Mouse (Mus musculus) R1 (cell line): ENCODE data around the gene Dynlrb1.
A peak's percentile ranks its signal among the peaks of the same experiment; 100 is the strongest.

ENCODE experiments used
- DNase-seq: peaks from one replicate; pipeline ENCODE4 v3.0.0-alpha.2; 2018; ENCODE audit warnings: low read depth, low spot score

Gene Dynlrb1

DNA sequence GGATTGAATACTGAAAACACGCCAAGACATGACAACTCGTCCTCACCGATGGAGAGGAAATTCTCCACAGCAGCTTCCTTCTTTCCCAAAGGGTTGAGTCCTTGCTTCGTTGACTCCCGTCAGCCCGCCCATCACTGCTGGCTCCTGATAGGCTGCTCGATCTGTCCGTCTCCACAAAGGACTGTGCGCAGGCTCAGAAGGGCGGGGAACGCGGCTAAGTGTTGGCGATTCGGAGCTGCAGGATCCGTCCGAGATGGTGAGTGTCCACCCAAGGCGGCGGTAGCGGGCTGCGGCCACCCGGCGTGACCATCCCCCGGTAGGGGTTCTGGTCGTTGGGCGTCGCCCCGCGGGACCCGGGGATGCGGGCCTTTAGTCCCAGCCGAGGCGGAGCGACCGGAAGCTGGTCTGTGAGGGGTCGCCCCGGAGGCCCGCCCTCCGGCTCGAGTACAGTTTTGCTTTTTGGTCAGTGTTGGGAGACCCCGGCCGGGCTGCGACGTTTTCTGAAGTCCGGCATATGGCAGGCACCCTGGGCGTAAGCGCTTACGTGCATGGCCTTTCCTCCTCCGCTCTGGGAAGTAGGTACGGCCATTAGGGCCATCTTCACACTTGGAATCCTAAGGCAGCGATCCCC lies at the start of gene Dynlrb1:
Gene Dynlrb1, plus strand, starts transcription at position 172 of the 631 bp plus-strand sequence.
- DNase-seq = peak; percentile 98

DNA sequence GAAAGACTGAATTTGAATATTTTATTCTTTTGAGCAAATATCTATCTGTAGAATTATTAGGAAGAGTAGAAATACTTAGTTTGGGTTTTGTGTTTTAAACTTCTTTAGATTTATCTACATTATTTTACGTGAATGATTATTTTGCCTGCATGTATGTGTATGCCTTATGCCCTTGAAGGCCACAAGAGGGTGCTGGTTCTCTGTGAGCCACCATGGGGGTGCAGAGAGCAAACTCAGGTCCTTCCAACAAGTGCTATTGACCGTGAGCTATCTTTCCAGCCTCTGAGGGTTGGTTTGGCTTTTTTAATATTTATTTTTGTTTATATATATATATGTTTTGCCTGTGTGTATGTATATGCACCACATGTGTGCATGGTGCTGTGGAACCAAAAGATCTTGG lies 28.9 kb upstream of the Dynlrb1 start:
- DNase-seq = no peak

DNA sequence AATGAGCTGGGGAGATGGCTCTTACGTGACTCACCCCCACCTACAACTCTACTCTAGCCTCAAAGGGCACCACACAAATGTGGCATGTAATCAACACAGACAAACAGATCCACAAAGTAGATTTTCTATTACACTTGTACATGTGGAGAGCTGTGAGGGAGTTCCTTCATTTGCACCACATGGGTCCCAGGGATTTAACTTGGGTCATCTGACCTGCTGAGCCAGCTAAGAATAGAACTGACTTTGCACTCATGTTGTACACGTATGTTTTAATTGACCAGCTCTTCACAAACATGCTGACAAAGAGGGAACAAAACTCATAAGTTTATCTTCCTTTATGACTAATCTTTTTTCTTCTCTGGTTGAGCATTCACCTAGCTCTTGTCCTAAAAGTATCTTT lies 13.2 kb upstream of the Dynlrb1 start:
- DNase-seq = no peak

DNA sequence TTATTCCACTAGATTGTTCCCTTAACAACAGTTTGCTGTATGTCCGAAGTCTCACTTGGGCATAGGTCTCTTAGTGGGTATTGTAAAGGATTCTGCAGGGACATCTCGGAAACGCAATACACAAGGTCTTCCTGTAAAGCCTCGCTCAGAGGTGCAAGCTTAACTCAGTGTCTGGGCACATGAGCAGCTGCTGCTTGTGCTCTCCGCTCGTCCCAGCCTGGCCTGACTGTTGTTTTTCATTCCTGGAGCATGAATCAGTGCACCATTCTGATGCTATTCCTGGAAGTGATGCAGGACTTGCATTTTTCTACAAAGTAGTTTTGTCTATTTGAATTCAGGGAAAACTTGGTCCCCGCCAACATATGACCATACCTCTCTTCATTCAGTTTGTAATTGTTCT lies 11.6 kb upstream of the Dynlrb1 start:
- no peak for DNase-seq

DNA sequence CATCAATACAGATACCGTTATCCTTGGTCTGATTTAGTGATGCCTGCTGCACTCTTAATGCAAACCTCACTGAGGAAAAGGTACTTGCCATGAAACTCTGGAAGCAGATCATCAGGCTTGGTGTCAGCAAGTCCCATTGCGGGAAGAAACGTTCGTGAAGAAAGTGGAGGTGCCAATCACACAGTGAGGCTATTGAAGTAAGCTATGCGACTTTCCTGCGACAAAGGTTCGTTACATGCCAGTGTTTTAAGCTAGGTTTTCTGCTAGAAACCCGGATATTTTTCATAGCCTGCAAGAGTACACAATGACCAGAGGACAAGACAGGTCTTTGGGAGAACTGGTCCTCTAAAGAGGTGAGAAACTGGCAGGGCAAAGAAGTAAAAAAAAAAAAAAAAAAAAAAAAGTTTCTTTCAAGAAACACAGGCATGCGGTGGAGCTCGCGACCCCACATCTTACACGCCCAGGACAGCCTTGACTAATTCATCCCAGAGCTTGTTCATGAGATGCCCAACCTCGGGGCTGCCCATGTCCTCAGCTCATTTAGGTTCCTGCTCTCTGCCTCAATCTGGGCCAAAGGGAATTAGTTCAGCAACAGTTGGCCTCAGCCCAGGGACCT lies 479 bp upstream of the Dynlrb1 start:
- no peak for DNase-seq

DNA sequence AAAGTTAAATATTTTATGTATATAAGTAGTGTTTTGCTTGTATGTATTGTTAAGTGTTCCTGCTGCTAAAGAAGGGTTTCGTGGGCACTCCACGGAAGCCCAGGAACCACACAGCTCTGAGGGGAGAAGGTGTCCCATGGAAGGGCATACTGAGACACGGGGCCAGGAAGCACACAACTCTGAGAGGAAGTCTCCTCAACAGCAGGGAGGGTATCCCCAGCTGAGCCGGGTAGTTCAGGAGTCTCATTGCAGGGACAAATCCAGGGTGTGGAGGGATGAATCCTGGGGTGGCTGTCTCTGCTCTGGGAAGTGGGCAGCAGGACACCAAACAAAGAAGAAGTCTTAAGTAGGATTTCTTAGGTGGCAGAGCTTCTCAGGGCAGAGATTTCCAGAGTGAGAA lies 943 bp downstream of the Dynlrb1 start:
- DNase-seq = peak; percentile 16

DNA sequence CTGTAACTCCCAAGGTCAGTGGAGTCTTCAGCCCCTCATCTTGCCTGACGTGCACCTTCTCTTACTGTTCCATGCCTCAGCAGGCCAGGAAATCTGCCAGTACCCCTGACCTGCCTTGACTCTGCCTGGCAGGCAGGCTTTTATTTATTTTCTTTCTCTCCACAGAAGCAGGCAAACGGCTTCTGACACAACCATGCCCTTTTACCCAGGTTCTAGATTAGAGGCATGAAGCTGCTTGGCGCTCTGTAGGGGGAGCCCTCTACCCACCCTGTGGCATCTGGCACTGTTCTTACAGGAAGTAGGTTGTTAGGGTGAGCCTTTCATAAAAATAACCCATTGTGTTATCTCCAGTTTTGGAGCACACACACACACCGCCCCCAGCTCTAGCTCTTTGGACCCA lies 4.6 kb downstream of the Dynlrb1 start:
- DNase-seq = peak; percentile 23

DNA sequence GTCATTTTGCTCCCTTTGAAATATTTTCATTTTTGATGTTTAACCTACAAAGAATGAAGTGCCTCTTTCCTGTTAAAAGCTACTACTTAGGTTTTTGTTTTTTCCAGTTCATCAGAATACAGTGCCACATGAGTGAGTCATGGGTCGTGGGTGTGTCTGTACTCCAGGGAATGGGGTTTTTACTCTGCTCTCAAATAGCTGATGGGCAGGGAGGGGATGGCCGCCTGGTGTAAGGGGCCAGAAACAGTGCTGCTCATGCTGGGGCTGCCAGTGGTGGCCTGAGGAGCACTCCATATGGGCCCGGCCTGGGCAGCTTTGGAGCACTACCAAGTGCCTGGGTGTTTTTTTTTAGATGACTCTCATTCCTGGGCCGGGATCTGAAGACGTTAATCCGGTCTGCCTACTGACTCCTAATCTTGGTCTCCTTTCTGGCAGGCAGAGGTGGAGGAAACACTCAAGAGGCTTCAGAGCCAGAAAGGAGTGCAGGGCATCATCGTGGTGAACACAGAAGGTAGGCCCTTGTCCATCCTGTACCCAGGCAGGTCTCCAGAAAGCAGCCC lies 6.0 kb downstream of the Dynlrb1 start:
- no peak for DNase-seq

DNA sequence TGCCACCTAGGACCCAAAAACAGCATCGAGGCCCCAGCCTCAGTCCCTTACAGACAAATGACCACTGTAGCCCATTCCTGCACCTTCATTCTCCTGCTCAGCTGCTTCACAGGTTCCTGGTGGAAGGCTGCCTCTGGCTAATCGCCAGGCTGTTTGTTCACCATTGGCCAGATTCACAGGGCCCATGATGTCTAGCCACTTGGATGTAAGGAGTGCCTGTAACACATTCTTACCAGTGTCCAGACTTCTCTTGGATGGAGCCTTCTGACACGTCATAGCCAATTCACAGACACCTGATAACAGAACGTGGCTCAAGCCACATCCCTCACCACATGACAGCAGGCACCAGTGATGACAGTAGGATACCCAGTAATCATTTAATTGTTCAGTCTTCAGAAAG lies 9.9 kb downstream of the Dynlrb1 start:
- no peak for DNase-seq

DNA sequence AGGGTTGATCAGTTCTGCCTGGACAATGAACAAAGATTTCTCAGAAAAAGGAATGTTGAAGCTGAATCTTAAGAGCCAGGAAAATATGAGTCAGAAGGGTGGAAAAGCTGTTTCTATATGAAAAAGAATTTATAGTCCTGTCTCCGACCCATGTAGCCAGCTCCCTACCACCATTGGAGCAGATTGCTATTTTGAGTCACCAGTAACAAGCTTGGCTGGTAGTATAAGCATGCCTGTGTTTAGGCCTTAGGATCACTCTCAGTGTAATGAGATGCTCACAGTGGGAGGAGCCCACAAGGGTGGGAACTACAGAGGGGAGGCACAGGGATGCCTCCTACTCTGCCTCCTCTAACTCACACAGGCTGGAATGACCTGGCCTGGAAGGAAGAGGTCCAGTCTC lies 11.9 kb downstream of the Dynlrb1 start:
- DNase-seq = no peak

DNA sequence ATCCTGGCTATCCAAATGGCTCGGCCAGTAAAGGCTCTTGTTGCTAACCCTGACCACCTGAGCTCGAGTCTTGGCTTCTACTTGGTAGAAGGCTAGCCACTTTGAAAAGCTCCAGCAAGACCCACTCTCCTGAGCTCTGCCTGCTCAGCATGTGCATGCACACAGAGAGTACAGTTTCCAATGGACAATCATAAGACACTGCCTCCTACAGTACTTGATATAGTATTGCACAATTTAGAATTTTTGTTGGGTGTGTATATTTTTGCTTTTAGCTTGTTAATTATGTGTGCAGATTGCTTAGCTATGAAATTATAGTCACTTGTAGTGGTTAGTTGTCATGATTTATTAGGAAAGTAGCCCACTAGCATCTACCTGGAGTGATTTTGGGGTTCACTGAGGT lies 12.4 kb downstream of the Dynlrb1 start:
- DNase-seq = no peak

DNA sequence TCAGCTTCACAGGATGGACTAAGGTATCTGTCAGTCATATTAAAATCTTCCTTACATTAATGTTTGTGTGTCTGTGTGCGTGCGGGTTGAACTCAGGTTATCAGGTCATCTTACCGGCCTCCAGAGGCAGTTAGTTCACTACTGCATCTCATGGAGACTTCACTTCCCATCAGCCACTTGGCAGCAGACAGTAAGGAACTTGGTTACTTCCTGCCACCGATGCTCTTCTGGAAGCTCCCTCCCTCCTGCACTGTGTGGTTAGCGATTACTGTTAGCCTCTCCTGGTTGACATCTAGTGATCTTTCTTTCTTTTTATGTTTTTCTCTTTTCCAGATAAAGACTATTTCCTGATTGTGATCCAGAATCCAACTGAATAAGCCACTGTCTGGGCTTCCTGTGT lies 13.3 kb downstream of the Dynlrb1 start:
- DNase-seq = no peak

DNA sequence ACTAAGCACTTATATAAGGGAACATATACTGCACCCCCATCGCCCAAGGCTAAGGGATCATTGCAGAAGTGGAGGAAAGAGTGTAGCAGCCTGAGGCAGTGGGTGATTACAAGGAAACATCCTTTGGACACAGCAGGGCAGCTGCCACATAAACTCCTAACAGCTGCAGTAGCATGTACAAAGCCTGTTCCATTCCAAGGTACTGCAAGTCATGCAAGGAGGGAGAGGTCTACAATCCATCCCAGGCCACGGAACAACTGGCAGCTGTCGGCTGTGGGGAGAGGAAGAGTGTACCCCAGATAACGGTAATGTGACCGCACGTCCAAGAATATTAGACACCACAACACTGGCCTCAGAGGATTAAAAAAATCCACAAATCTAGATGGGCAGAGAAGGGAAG lies 29.2 kb downstream of the Dynlrb1 start:
- no peak for DNase-seq

DNA sequence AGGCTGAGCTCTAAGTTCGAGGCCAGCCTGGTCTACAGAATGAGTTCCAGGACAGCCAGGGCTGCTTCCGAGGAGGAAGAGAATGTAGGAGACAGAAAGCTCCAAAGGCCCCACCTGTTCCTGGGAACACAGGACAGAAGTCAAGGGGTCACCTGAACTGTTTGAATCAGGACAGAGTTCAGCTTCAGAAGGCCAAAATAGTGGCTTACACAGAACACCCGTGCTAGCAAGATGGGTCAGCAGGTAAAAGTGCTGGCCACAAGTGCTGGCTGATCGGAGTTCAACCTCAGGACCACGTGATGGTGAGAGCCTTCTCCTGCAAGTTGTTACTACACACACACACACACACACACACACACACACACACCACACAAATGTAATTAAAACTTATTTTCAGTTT lies 30.6 kb downstream of the Dynlrb1 start:
- no peak for DNase-seq

DNA sequence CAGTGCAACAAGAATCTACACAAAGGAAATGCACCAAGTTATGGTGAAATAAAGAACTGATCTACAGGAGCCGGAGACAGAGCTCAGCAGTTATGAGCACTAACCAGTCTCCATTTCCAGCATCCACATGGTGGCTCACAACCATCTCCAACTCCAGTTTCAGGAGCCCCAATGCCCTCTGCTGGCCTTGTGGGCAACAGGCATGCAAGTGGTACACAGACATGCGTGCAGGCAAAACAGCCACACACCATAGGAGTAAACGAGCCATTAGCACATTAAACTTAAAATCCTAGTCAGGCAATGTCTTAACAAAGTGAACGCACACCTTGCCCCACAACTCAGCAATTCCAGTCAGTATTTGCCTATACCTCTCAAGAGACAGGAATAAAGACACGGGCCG lies 35.6 kb downstream of the Dynlrb1 start:
- DNase-seq = peak; percentile 84

DNA sequence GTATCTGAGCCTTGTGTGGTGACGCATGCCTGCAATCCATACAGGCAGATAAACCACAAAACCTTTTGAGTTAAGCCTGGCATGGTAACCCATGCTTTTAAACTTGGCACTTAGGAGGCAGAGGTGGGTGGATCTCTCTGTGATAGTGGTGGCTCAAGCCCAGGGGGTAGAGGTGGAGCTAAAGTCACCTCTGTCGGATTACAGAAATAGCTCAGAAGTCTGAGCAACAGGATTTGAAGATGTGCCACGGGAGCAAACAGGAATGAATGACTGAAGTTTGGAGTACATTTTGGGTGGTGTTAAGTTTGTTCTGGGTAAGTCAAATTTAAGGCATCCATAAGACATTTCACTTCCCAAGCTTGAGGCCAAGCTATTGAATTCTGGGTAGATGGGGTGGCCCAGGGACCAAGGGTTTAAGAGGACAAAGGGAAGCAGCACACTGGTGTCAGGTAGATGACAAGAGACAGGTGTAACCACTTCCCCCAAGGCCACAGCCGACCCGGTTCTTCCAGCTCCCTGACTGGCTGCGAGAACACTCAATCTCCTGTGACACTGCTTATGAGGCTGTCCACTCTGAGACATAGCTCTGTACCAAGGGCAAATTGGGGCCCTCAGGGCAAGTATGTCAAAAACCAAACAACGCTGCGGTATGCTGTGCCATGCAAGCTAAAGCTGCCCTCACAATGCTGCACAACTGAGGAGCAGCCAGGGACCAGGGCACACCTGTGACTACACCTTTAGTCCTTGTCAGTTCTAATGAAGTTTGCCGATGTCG lies 36.2 kb downstream of the Dynlrb1 start:
- no peak for DNase-seq

DNA sequence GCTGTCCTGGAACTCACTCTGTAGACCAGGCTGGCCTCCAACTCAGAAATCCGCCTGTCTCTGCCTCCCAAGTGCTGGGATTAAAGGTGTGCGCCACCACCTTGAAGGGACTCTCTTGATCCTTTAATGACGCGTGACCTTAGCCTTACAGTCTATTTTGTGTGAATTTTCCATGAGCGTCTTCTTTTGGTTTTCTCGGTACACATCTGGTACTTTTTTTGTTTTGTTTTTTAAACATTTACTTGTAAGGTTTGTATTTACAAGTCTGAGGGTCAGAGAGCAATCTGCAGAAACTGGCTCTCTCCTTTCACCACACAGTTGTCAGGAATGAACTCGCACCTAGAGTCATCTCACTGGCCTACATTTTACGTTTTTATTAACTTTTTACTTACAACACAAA lies 37.3 kb downstream of the Dynlrb1 start:
- DNase-seq = no peak

DNA sequence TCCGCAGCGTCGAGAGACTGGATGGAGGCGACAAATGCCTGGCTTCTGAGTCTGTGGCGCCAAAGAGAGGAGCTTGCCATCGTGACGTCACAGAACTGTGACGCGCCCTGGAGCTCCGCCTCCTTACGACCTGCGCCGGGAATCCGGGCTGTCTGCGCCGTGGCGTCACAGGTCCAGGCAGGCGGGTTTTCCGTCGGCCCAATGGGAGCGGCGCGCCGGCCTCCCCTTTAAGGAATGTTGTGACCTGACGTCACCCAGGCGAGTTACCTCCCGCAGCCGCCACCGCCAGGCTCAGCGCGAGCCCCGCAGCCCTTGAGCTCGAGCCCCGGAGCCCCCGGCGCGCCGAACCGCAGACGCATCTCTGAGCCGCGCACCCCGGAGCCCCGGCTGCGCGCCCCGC lies 39.9 kb downstream of the Dynlrb1 start, which contains the start of gene Map1lc3a:
Gene Map1lc3a, plus strand, starts transcription at position 103 of the 400 bp plus-strand sequence.
- DNase-seq = peak; percentile 97

DNA sequence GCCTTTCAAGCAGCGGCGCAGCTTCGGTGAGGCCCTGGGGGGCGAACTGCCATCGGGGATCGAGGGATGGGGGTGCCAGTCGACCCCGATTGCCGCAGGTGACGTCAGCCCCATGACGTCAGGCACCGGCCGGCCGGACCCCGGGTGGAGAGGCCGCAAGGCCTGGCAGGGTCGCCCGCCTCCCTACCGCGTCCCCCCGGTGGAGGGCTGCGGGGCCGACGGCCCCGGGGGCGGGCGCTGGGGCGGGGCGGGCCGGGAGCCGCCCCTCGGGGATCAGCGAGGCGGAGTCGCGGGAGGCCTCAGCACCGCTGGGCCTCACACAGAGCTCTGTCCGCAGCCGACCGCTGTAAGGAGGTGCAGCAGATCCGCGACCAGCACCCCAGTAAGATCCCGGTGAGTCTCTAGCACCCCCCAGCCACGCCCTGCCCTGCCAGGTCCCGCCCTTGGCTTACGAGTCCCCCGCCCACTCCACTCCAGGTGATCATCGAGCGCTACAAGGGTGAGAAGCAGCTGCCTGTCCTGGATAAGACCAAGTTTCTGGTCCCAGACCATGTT lies 40.4 kb downstream of the Dynlrb1 start:
- peak; percentile 77 for DNase-seq

DNA sequence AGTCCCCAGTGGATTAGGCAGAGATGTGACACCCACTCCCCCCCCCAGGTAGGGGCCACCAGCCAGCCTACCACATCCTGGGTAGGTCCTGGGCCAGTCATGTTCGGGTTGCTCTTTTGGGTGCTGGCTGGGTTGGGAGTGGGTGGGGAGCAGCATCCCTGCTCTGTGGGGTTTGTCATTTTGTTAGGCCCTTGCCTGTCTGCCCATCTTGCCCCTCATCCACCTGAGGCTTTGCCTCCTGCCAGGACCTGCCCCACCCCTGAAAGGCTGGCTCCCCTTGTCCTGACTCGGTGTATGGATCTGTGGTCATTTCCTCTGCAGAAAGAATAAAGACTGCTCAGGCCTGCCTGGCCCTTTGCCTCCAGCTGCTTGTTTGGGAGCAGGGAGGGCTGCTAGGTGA lies 41.4 kb downstream of the Dynlrb1 start:
- DNase-seq = no peak

DNA sequence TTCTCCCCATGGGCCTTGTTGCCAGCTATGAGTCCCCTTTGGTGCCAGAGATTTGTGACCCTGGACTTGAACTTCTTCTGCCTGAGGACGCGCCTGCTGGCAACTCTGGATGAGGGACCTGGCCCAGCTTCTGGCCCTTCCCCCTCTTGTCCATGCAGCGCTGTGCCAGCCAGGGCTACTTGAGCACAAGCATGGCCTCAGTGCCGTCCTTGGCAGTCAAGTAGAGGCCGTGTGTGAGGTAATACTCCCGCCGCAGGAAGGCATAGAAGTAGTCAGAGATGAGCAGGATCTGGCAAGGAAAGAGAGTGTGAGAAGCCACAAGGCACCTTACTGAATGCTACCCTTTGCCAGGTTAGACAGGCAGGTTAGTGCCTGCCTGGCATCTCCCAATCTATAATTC lies 42.0 kb downstream of the Dynlrb1 start:
- DNase-seq = no peak

DNA sequence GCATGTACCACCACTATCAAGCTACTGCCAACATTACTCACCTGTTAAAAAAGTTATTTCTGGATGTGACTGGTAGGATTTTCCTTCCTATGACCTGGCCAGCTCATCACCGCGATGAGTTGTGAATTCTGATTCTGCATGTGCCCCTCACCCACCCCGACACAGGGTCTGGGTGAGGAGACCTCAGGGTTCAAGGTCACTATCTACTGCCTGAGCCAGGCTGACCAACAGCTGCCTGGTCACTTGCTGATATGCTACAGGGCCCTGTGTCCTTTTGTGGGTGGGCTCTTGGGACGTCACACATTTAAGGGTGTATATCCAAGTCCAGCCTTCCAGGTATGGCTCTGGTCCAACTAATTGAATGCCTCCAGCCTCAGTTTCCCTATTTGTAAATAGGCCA lies 42.8 kb downstream of the Dynlrb1 start:
- DNase-seq = no peak
